Mouse (Mus musculus) retina, embryonic 14.5 days (tissue): ENCODE results near the gene Mpc2.

Experiments used
- DNase-seq: peaks from one replicate; pipeline ENCODE4 v3.0.0-alpha.2; 2015; ENCODE audit warnings: low spot score

Mpc2 gene

GRCm38 (mm10) chr1:165460360-165460800, at the start of gene Mpc2, which contains the start of gene Dcaf6:
Gene Mpc2 (plus strand): TSS chr1:165460637.
Gene Dcaf6 (minus strand): TSS chr1:165460475.
- DNase-seq, result peak; percentile 98

- no peak for DNase-seq
Measured at GRCm38 (mm10) chr1:165421357-165421915, 39.0 kb upstream of the Mpc2 start.

- no peak for DNase-seq
Measured at GRCm38 (mm10) chr1:165426254-165426653, 34.2 kb upstream of the Mpc2 start.

- no peak for DNase-seq
Measured at GRCm38 (mm10) chr1:165432883-165433282, 27.6 kb upstream of the Mpc2 start.

GRCm38 (mm10) chr1:165438289-165439021, 22.0 kb upstream of the Mpc2 start:
- no peak for DNase-seq

GRCm38 (mm10) chr1:165440788-165441187, 19.6 kb upstream of the Mpc2 start:
- DNase-seq, result no peak

- DNase-seq, result no peak
Measured at GRCm38 (mm10) chr1:165441201-165441600, 19.2 kb upstream of the Mpc2 start.

- no peak for DNase-seq
Measured at GRCm38 (mm10) chr1:165441719-165442118, 18.7 kb upstream of the Mpc2 start.

- DNase-seq, result no peak
Measured at GRCm38 (mm10) chr1:165459041-165459502, 1.4 kb upstream of the Mpc2 start.

- peak; percentile 49 for DNase-seq
Measured at GRCm38 (mm10) chr1:165459503-165460181, 795 bp upstream of the Mpc2 start.

GRCm38 (mm10) chr1:165460801-165461377, 452 bp downstream of the Mpc2 start:
- DNase-seq, result peak; percentile 99

- no peak for DNase-seq
Measured at GRCm38 (mm10) chr1:165461681-165462080, 1.2 kb downstream of the Mpc2 start.

GRCm38 (mm10) chr1:165462861-165463260, 2.4 kb downstream of the Mpc2 start:
- no peak for DNase-seq

GRCm38 (mm10) chr1:165464574-165464973, 4.1 kb downstream of the Mpc2 start:
- DNase-seq, result no peak

- no peak for DNase-seq
Measured at GRCm38 (mm10) chr1:165468971-165469370, 8.5 kb downstream of the Mpc2 start.

- no peak for DNase-seq
Measured at GRCm38 (mm10) chr1:165469717-165470116, 9.3 kb downstream of the Mpc2 start.

- DNase-seq, result no peak
Measured at GRCm38 (mm10) chr1:165471490-165471889, 11.1 kb downstream of the Mpc2 start.

GRCm38 (mm10) chr1:165484688-165485233, 24.3 kb downstream of the Mpc2 start, which contains the start of gene Adcy10:
Gene Adcy10 (plus strand): TSS chr1:165485183.
- no peak for DNase-seq

GRCm38 (mm10) chr1:165486108-165486507, 25.7 kb downstream of the Mpc2 start:
- no peak for DNase-seq

GRCm38 (mm10) chr1:165489197-165489596, 28.8 kb downstream of the Mpc2 start:
- no peak for DNase-seq

GRCm38 (mm10) chr1:165498856-165499255, 38.4 kb downstream of the Mpc2 start:
- DNase-seq, result no peak
